Mouse (Mus musculus) forelimb bud, embryonic 11.5 days (tissue): ENCODE data around the gene Shq1.

Experiments used
- DNase-seq: peaks from one replicate; pipeline ENCODE4 v3.0.0-alpha.2; 2012; ENCODE audit warnings: low read depth, low spot score

Shq1 gene

DNA sequence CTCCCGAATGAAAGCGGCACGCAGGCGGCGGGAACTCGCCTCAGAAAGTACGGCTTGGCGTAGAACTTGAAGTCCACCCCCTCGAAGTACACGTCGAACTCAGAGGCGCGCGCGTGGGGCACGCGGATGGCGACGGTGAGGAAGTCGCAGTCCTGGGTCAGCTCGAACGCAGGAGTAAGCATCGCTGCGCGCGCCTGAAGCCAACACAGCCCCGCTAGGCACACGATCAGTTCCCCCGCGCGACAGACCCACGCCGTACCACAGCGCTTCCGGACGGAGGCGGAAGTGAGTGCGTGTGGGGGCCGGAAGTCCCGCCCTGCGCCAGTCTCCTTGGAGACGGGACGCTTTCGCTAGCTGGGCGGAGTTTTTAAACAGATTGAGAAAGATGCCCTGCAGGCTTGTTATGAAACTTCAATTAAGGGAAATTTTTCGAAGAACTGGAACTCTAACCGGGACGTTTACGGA, at the start of gene Shq1:
Shq1 (minus strand) TSS at position 278 of the 465 bp plus-strand sequence.
- peak; percentile 85 for DNase-seq

DNA sequence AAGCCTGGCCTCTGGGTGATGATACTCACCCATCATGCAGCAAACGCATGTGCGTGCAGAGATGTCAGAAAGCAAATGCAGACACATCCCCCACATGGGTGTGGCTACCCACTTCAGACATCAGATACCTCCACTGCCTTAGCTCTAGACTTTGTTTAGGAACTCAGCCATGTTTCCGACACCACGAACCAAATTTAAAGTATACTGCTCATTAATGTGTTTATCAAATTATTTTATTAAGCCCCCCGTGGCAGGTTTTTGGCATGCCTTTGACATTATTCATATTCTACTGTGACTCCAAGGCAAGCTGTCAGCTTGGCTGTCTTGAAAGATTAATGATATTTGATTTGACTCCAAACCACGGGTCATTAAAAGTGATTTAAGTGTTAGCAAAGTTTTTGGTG, 49.1 kb upstream of the Shq1 start:
- no peak for DNase-seq

DNA sequence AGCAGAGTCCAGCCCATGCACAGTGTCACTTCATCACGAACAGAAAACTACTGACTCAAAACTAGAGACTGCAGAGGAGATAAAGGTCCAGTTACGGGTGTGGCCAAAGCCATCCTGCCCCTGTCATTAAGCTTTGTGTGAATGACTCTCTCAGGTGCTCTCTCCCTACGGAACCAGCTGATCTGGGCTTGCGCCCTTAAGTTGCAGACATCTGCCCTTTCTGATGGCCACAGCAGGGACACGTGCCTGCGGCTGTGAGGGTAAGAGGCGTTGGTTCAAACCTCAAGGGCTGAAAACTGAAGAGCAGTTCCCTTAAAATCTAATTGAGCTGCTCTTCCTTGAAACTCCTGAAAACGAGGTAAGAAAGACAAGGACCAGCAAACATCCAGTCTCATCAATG, 45.9 kb upstream of the Shq1 start:
- DNase-seq = no peak

DNA sequence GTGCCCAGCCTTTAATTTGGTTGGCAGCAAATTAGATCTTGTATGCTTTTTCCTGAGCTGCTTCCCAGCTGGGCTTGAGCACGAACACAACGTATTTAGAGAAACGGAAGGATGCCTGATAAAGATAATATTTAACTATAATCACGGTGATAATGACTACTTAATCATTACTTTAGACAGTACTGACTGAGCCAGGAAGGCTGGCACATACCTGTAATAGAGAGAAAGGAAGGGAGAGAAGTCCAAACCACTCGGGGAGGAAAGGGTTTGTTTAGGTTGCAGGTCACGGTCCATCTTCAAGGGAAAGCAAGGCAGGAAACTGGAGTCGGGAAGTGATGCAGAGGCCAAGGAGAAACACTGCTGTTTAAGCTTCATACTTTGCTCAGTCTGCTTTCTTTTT, 45.2 kb upstream of the Shq1 start:
- DNase-seq = no peak

DNA sequence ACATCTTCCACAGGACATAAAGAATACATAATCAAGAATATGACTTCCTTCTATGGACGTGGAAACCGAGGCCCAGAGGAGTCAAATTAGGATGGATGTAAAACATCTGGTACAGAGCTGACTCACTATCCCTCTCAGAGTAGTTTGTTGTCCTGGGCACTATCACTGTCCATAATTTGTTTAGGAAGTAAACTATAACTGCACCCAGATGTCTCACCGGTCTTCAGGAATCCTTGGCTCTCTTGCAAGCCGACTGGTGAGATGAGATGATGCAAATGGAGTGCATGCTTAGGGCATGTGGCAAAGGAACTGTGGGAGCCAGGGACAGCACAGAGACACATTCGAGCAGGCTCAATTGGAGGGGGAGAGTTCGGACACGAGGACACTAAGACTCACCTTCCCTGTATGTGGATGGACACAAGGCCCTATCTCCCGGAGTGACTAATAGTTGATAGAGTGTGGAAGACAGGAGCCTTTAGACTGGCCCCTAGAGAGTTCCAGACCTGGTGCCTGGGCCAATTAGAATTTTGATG, 44.4 kb upstream of the Shq1 start:
- DNase-seq = no peak

DNA sequence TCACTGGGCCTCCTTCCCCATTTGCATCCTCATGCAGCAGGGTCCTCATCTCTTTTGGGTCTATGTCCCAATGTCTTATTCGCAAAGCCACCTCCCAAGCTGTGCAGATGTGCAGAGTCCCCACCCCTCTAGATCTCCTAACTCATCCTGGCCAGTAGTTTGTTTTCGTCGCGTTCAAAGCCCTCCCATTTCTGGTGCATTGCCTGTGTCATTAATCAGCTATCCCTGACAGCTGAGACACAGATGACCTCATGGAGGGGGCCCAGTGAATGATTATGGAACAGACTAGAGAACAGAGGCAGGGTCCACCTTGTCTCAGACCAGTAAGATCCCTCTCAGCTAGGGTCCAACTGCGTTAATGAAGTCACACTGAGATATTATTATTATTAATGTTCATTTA, 39.9 kb upstream of the Shq1 start:
- DNase-seq = no peak

DNA sequence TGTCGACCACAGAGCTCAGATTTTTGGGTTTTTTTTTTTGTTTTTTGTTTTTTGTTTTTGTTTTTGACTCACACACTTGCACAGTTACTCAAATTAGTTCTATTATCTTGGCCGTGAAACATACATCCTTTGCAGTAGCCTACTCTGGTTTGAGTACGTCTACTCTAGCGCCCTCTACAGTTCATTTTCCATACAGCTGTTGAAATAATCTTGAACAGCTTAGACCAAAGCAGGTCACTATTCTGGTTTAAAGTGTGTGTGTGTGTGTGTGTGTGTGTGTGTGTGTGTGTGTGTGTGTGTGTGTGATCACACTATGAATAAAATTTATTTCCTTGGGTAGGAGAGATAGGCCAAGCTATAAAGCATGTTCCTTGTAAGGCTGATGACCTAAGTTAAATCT, 39.2 kb upstream of the Shq1 start:
- no peak for DNase-seq

DNA sequence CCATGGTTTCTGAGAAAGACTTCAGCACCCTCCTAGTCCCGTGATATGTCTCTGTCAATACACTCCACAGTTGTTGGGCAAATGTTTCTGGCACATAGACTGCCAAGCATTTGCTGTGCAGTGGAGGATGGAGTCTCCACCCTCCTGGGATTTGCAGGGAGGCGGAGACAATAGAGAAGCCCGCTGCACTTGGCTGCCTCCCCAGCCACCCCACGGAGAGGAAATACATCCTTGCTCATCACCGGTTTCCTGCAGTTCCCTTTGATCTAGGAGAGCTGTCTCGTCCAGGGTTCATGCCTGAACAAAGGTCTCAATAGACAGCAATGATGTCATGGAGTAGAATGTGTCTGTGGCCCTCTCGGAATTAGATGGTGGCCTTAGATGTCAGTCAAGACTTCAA, 38.5 kb upstream of the Shq1 start:
- DNase-seq = no peak

DNA sequence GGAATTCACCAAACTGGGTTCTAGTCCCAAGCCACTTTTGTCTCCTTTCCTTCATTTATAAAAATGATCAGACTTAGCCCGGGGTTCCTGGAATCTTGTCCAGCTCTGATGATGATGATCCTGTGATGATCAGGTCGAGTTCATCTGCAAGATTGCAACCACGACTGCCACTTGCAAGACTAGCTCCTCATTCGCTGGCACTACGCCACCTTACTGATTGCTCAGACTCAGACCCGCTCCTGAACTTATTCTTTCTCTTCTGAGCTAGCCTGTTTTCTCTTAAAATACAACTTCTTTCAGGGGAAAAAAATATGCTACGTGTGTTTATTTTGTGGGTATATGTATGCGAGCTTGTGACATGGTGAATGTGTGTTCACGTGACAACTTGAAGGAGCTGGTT, 38.0 kb upstream of the Shq1 start:
- DNase-seq = no peak

DNA sequence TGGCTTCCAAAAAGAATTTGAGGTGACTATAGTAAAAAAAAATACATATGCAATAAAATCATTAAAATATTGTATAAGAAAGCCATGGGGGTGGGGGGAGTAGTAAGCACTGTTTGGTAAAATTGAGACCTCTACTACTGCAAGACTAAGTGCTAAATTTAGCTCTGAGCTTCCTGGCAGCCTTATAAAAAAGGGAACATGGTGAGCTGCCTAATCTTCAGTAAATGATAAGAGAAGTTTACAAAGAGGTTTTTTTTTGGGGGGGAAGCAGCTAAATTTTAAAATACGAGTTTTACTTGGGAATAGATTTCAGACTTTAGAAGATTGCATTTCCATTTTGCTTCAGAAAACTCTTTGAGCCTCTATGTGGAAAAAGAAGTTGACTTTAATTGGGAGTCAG, 37.3 kb upstream of the Shq1 start:
- DNase-seq = no peak

DNA sequence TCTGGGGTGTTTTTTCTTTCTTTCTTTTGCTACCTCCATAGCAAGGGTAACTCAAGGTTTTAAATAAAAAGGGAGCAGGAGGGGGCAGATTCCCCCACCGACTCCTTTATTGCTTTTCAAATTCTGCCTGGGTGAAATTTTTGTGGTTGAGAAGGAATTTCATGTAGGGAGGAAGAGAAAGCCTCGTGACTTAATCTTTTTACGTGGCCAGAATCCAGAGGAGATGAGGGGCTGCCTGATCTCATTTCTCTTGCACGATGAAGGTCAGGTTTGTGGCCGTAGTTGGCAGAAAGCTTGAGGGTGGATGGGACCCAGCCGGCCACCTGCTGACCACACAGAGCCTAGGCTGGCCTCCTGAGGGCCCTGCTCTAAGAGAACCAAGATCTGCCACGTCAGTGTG, 36.6 kb upstream of the Shq1 start:
- peak; percentile 18 for DNase-seq

DNA sequence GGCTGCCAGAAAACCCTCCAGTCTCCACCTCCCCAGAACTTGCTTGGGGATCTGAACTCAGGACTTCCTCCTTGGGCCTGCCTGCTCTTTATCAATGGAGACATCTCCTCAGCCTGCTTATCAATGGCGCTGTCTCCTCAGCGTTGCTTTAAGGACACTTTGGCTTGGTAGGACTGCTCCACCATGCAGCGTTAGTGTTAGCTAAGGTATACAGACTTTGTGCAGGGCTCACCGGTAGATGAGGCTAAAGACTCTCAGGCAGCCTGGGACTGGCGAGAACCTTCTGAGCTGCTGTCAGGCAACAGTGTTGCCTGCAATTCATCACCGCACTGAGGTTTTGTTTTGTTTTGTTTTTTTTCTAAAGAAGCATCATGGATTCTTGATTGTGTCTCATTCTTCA, 35.9 kb upstream of the Shq1 start:
- no peak for DNase-seq

DNA sequence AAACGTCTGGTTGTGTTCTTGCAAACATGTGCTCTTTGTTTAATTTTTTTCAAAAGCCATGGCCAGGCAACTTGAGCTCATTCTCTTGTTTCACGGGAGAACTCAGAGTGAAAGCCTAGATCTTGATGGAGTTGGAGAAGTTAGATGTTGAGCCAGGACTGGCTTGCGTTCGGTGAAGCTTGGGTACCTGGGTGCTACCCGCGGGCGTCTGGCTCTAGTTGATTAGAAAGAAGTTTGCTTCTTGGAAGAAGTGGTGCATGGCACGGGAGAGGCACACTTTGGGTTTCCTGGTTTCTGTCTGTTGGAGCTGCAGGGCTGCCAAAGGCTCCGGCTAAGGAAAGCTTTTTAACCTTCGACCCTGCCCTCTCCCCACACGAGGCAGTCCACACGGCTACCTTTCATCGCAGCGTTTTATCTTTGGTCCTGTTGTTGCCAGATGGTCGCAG, 34.4 kb upstream of the Shq1 start:
- DNase-seq = peak; percentile 49

DNA sequence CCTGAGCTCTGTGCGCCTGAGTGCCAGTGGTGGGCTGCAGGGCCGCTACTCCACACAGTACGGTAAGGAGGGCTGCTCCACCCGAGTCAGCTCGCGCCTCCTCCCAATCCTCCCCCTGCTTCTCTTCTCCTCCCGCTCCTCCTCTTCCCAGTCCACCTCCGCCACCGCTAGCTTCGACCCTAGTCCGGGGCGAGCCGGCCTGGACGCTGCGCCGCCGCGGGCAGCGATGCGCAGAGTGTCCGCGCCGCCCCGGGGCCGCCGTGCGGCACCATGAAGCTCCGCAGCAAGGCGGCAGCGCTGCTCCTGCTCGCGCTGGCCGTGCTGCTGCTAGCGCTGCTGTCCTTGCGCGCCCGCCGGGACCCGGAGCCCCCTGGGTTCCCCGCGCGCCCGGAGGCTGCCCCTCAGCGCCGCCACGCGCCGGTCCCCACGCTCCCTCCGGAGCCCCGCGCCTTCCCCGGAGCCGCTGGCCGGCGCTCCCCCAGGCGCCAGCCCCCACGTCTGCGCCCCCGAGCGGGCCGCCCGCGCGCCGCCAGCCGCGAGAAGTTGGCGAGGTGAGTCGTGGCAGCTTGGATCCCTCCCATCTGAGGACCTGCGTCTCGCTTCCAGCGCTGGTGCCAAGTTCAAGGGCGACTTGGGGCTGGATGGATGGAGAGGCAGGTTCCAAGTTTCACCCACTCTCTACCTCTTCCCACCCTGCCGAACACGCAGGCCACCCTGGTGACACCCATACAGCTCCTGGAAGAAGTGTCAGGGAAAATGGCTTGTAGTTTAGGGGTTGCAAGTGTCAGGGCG, 33.8 kb upstream of the Shq1 start, which contains the start of gene Gxylt2:
Gxylt2 (plus strand) TSS at position 161 of the 792 bp plus-strand sequence.
- peak; percentile 73 for DNase-seq

DNA sequence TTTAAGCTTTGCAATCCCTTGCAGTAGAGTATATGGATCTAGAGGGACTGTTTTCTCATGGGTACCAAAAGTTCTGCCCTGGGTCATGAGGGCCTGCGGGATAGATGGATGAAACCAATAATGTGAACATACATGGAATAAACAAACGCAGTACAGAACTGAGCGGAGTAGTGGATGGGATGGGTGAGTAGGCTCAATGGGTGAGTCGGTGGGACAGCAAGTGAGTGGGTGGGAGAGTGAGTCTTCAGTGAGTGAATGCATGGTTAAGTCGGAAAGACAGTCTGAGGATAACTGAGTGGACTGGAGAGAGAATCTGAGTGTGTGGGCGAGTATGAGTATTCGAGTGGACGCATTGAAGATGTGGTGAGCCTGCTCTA, 33.2 kb upstream of the Shq1 start:
- DNase-seq = no peak

DNA sequence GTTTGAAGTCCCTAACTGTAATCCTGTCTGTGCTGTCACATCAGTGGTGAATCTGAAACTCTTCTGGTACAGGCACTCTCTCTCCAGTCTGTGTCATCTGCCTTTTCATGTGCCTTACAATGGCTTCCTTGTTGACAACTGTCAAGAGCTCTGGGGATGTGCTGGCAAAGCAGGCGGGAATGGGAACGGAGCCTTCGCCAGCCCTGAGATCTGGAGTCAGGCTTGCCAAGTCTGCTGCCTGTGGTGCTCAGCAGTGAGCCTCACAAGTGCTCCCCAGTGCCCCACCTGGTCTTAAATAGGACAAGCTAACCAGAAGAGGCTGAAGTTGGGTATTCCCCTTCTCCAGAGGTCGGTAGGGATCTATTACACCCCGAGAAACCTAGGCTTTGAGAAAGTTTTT, 29.8 kb upstream of the Shq1 start:
- DNase-seq = no peak

DNA sequence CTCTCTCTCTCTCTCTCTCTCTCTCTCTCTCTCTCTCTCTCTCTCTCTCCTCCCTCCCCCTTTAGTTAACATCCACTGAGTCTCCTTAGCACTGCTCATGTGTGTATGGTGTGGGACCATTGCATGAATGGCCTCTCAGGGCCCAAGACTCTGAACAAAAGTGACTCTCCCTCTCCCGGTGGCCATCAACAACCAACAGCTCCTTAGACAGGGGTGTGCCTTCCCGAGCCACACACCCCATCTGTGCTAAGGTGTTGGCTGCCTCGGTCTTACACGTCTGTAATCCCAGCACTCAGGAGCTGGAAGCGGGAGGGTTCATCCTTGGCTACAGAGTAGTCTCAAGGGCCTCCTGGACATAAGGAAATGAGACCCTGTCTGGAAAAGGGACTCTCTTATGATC, 29.0 kb upstream of the Shq1 start:
- DNase-seq = no peak

DNA sequence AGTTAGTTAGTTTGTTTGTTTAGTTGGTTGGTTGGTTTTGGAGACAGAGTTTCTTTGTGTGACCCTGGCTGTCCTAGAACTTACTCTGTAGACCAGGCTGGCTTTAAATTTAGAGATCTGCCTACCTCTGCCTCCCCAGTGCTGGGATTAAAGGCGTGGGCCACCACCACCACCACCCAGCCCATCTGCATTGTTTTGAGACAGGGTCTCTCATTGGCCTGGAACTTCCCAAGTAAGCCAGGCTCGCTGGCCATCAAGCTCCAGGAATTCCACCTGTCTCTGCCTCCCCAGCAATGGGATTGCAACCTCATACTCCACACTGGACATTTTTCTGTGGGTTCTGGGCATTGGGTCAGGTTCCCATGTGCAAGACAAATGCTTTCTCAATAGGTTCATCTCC, 15.4 kb upstream of the Shq1 start:
- no peak for DNase-seq

DNA sequence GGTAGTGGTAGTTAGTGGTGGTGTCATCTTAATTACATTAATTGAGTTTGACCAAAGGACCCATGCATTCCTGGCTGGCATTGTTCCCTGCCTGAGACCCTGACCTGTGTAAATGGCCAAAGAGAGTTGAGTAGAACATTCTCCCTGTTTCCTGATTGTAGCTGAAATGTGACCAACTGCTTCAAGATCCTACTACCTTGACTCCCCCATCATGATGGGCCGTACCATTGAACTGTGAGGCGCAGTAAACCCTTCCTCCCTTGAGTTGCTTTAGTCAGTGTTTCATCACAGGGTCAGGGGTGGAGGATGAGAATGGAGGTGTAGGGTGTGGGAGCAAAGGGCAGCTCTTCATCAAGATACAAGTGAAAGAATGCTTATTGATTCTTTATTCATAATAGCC, 7.7 kb upstream of the Shq1 start:
- DNase-seq = no peak

DNA sequence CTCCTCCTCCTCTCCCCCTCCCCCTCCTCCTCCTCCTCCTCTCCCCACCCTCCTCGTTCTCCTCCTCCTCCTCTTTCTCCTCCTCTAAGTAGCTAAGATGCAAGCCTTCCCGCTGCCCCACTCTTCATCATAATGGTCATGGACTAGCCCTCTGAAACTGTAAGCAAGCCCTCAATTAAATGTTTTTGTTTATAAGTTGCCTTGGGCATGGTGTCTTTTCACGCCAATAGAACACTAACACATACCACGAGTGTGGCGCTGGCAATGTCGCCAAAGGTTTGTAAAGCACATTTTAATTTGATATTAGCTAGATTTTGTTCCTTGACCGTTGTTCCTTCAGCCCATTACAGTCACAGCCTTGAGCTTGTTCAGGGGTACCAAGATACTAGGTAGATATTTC, 5.5 kb upstream of the Shq1 start:
- no peak for DNase-seq

DNA sequence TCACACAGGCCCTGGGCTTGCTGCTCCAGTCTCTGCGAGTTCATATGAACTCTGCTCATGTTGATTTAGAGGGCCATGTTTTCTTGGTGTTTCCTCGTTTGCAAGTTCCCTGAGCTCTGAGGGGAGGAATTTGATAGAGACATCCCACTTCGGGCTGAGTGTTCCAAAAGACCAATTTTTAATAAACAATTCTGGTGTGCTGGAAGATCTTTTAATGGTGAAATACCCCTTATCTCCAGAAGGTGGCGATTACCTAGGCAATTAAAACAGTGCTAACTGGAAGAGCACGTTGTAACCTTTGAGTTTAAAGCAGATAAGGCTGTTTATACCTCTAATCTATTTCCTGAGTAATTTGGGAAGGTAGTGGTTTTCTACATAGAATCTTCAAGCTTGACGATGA, 4.0 kb upstream of the Shq1 start:
- peak; percentile 41 for DNase-seq

DNA sequence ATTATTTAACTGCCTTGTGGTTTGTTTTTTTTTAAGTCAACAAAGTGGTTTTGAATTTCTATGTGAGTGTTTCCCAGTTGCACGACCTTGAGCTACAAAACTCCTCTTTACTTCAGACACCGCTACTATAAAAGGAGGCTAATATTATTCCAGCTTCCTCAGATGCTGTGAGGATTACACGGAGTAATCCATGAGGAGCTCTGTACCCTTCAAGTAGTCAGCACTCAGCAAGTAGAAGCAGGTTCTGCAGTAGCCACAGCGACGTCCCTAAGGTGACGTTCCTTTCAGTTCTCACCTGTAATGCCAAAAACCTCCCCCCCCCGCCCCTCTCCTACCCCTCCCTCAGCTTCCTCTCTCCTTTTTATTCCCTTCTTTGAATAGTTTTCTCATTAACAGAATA, 444 bp upstream of the Shq1 start:
- no peak for DNase-seq

DNA sequence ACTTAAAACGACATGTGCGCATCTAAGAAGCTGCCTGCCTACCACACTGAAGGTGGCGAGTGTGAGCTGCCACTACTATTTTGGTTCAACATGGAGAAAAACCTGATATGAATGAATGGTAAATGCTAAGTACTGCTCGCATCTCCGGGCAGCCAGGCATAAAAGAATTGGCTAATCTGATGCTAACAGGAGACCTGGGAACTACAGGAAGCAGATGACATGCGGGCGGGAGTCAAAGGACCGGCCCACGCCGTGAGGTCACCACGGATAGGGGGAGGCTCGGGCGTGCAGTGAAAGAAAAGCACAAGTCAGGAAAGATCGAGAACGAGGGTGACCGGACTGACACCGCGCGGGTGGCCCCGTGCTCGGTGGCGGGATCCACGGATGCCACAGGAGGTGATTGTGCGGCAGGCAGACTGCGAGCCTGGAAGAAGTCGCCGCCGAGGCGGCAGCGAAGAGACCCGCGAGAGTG, 551 bp downstream of the Shq1 start:
- DNase-seq = peak; percentile 23
